Mouse (Mus musculus) c-Kit-positive CD71-positive TER-119-positive erythroid progenitor cells, embryonic 14.5 days (primary cell): ENCODE measurements around the gene Ndufa7.
"Not testable (repeated sequence)": the region's sequence is repeated elsewhere in the genome, so short reads cannot be mapped to it uniquely, and the experiment has no call there.

Experiments used
- DNase-seq: peaks from one replicate; pipeline ENCODE4 v3.0.0-alpha.2; 2013; ENCODE audit warnings: low spot score

Gene Ndufa7

GRCm38 (mm10) chr17:33812475-33812874 lies 11.9 kb upstream of the Ndufa7 start:
- no peak for DNase-seq

GRCm38 (mm10) chr17:33812990-33813389 lies 11.4 kb upstream of the Ndufa7 start:
- DNase-seq = no peak

GRCm38 (mm10) chr17:33815399-33815798 lies 9.0 kb upstream of the Ndufa7 start:
- DNase-seq = no peak

- no peak for DNase-seq
Measured at GRCm38 (mm10) chr17:33816612-33817011, 7.8 kb upstream of the Ndufa7 start.

- DNase-seq = peak; percentile 92
Measured at GRCm38 (mm10) chr17:33817184-33817968, 7.0 kb upstream of the Ndufa7 start.

- no peak for DNase-seq
Measured at GRCm38 (mm10) chr17:33817969-33818643, 6.3 kb upstream of the Ndufa7 start.

- DNase-seq = no peak
Measured at GRCm38 (mm10) chr17:33822436-33822959, 1.9 kb upstream of the Ndufa7 start.

- not testable (repeated sequence) for DNase-seq
Measured at GRCm38 (mm10) chr17:33823171-33823570, 1.2 kb upstream of the Ndufa7 start.

- DNase-seq = not testable (repeated sequence)
Measured at GRCm38 (mm10) chr17:33824997-33825330, 592 bp downstream of the Ndufa7 start.

GRCm38 (mm10) chr17:33825462-33825861 lies 1.1 kb downstream of the Ndufa7 start:
- DNase-seq = no peak

- DNase-seq = peak; percentile 73
Measured at GRCm38 (mm10) chr17:33826850-33827249, 2.5 kb downstream of the Ndufa7 start.

- no peak for DNase-seq
Measured at GRCm38 (mm10) chr17:33828892-33829291, 4.5 kb downstream of the Ndufa7 start.

GRCm38 (mm10) chr17:33829561-33829960 lies 5.2 kb downstream of the Ndufa7 start:
- DNase-seq = no peak

GRCm38 (mm10) chr17:33842966-33843795 lies 18.8 kb downstream of the Ndufa7 start, which contains the start of gene Cd320:
Gene Cd320, plus strand, starts transcription at chr17:33843091.
- peak; percentile 87 for DNase-seq

- no peak for DNase-seq
Measured at GRCm38 (mm10) chr17:33844196-33844595, 19.8 kb downstream of the Ndufa7 start.

GRCm38 (mm10) chr17:33848139-33848538 lies 23.8 kb downstream of the Ndufa7 start:
- no peak for DNase-seq

- no peak for DNase-seq
Measured at GRCm38 (mm10) chr17:33851331-33851730, 27.0 kb downstream of the Ndufa7 start.

GRCm38 (mm10) chr17:33857816-33858215 lies 33.4 kb downstream of the Ndufa7 start:
- DNase-seq = no peak

- peak; percentile 81 for DNase-seq
Measured at GRCm38 (mm10) chr17:33865330-33866030, 41.1 kb downstream of the Ndufa7 start.

- not testable (repeated sequence) for DNase-seq
Measured at GRCm38 (mm10) chr17:33873537-33873936, 49.2 kb downstream of the Ndufa7 start, which contains the start of gene Gm7029. Gene Gm7029, plus strand, starts transcription at chr17:33873837.

GRCm38 (mm10) chr17:33874411-33874810 lies 50.0 kb downstream of the Ndufa7 start:
- DNase-seq = no peak
